Mouse (Mus musculus) NIH3T3 (cell line): Measurements from ENCODE around the gene Zfp229.
"Not testable (repeated sequence)": the region's sequence is repeated elsewhere in the genome, so short reads cannot be mapped to it uniquely, and the experiment has no call there.

Experiments used
- DNase-seq: peaks from one replicate; pipeline ENCODE4 v3.0.0-alpha.2; 2012; ENCODE audit warnings: low read depth

Zfp229 gene

GRCm38 (mm10) chr17:21730495-21730894, at the start of gene Zfp229:
Gene Zfp229, plus strand, starts transcription at chr17:21730795.
- DNase-seq = not testable (repeated sequence)

DNA sequence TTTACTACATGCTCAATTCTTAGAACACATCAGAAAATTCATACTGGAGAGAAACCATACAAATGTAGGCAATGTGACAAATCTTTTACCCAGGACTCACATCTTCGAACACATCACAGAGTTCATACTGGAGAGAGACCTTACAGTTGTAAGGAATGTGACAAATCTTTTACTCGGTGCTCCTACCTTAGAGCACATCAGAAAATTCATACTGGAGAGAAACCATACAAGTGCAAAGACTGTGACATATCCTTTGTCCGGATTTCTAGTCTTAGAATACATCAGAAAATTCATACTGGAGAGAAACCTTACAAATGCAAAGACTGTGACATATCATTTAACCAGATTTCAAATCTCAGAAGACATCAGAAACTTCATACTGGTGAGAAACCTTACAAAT, 39.0 kb upstream of the Zfp229 start, which contains the start of gene Gm10226:
Gene Gm10226 (plus strand): TSS at position 301 of the 400 bp plus-strand sequence.
- DNase-seq = no peak

- no peak for DNase-seq
Observed at GRCm38 (mm10) chr17:21693342-21693741, 37.3 kb upstream of the Zfp229 start.

DNA sequence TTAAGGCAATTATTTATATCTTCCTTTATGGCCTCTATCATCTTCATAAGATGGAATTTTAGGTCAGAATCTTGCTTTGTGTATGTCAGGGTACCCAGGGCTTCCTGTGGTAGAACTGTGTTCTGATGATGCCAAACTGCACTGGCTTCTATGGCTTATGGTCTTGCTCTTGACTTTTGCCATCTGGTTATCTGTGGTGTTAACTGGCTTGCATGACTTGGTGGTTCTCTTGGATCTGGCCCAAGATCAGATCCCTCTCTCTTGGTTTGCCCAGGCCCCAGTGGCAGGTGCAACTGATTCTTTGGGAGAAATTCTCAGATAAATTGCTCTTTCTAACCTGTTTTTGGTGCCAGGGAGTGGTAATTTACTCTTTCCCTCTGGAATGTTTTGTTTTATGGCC, 34.5 kb upstream of the Zfp229 start:
- DNase-seq = no peak

DNA sequence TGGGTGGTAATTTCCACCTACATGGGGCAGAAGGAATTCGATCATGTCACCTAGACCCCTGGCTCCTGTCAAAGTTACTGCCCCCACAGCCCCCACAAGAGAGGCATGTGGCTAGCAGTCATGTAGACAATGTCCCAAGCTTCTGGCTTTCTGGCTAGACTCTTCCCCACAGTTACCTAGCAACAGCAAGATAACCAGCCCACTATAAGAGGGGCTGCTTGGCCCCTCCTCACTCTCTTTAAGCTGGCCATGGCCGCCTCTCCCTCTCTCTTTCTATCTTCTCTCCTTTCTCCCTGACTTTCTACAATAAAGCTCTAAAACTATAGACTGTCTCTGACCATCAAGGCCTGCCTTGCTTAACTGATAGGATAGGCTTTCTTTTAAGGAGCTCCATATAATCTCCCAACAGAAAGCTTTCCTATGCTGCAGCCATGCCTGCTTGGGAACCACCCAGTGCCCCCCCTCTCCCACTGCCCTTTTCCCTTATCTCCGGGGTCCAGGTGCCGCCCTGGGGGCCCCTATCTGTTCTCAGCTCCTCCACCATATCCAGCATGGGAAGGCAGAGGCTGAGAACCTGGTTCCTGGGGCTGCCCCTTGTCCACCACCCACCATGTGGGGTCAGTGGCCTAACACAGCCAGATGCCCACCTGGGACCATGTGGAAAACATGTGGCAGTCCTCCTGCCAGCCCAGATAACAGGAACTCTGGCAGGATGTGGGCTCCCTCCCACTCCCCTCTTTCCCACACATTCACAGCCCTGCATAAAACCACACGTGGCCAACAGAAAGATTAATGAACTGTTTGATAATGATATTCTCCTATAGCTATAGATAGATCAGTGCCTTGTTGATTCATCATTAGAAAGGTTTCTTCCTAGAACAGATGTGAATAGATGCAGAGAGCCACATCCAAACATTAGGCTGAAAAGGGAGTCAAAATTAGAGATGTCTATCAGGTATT, 28.0 kb upstream of the Zfp229 start:
- DNase-seq = no peak

DNA sequence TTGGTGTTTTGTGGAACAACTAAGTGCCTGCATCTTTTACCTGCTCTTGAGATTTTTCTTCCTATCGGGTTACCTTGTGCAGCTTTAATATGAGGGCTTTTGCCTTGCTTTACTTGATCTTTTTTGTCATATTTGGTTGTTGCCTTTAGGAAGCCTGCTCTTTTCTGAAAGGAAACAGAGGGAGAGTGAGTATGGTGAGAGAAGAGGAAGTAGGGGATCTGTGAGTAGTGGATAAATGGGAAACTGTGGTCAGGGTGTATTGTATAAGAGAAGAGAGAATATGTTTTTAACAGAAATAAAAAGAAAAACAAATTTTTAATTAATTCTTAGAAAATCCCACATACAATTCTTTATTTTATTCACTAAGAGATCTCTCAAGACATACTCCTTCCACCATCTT, 27.2 kb upstream of the Zfp229 start:
- DNase-seq = no peak

DNA sequence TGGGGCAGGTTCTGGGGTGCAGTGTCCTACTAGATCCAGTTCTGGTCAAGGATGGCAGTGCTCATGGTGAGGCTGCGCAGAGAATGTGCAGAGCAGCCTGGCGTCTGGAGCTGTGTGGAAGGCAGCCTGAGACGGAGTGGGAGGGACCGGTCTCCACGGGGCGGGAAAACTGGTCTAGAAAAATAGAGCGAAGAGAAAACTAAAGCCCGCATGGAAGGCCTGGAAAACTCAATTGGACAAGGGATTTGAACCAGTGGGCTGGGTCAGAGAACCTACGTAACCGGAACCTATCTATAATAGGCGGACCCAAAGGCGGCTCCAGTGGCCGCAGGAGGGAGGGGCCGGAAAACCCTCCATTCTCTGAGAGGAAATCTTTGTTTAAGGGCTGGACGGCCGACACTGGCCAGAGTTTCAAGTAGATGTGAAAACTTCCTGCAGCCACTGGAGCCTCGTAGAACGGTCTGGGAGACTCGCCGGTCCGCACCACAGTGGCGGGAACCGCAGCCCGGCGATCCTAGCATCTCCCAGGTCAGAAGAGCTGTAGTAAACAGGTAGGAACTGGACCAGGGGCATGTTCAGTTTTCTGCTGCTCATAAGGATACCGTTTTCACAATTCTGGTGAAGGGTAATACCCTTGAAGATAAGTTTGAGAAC, 23.1 kb upstream of the Zfp229 start, which contains the start of gene Zfp760:
Gene Zfp760 (plus strand): TSS at position 399 of the 654 bp plus-strand sequence.
- DNase-seq = peak; percentile 97

- peak; percentile 13 for DNase-seq
Observed at GRCm38 (mm10) chr17:21708401-21708800, 22.2 kb upstream of the Zfp229 start.

GRCm38 (mm10) chr17:21733049-21733448, 2.5 kb downstream of the Zfp229 start:
- DNase-seq = no peak

DNA sequence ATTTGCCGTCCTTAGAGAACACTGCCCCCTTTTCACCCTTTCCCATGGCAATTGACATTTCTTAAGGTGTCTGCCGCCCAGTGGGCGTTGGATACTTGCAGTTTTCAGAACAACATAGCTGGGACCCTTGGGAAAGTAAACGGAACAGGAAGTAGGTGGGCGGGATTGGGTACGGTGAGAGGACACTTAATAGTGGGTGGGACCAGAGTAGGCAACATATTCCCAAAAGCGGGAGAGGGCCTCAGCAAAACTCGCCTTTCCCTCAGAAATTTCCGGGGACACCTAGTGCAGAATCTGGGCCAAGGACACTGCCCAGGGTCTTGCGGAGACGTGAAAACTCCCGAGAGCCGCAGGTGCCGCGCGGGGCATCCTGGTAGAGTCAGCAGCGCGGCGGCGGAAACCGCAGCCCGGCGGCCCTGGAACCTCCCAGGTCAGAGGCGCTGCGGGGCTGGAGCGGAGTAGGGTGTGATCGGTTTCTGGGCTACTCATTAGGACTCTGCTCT, 3.0 kb downstream of the Zfp229 start:
- DNase-seq = peak; percentile 88

DNA sequence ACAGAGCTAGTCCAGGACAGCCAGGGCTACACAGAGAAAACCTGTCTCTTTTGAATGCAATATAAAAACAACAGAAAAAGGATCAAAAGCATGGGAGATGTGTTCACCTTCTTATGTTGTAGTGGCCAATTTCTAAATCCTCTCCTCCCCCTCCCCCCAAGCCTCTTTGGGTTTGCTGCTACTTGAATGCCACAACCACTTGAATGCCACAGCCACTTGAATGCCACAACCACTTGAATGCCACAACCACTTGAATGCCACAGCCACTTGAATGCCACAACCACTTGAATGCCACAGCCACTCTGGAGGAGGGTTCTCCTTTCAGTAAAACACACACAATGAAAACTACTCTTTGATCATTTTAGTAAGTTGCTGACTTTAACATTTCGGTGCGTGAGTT, 22.2 kb downstream of the Zfp229 start:
- DNase-seq = no peak

GRCm38 (mm10) chr17:21753342-21754208, 23.0 kb downstream of the Zfp229 start:
- no peak for DNase-seq

DNA sequence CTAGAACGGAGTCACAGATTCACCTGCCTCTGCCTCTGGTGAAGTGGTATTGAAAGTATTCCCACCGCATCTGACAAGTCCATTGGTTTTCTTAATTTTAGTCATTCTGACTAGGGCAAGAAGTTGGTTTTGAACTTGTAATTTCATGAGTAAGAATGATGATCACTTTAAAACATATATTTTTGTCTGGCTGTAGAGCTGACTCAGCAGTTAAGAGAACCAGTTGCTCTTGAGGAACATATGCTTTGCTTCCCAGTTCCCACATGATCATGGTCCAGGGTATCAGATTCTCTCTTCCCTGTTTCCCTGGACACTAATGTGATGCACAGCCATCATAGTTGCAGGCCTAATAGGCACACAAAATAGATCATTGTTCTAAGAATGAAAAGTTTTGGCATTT, 39.7 kb downstream of the Zfp229 start:
- DNase-seq = no peak

GRCm38 (mm10) chr17:21792256-21792655, 61.7 kb downstream of the Zfp229 start:
- no peak for DNase-seq

- DNase-seq = peak; percentile 58
Observed at GRCm38 (mm10) chr17:21801373-21801772, 70.8 kb downstream of the Zfp229 start.
